Mouse (Mus musculus) heart, embryonic 11.5 days (tissue): ENCODE measurements around the gene Cers5. TPM values are rescaled to one million over a fixed set of nuclear protein-coding genes. Genes with fewer than 3 reads are reported as not detected.
A peak's percentile ranks its signal among the peaks of the same experiment; 100 is the strongest.

Source experiments
- ATAC-seq: fragments of 200-750 bp; cut with Nextera tagmentation; replicated peaks from 2 replicates; pipeline ENCODE4 v1.8.0; 2017; ENCODE audit warnings: moderate library complexity; ENCODE audit not compliant: insufficient number of reproducible peaks, low FRiP score, low TSS enrichment
- H3K27ac ChIP-seq: fragments of 300-500 bp; sonication (generic); 2 replicates; pipeline ENCODE4 v1.5.1; 2014; ENCODE audit warnings: mild to moderate bottlenecking, low read depth, low read length
- H3K27me3 ChIP-seq: fragments of 300-500 bp; sonication (generic); 2 replicates; pipeline ENCODE4 v1.6.1; 2014; ENCODE audit warnings: mild to moderate bottlenecking, low read length, mixed read lengths; ENCODE audit not compliant: control insufficient read depth, insufficient read depth
- H3K36me3 ChIP-seq: fragments of 300-500 bp; sonication (generic); 2 replicates; pipeline ENCODE4 v1.6.1; 2014; ENCODE audit warnings: mild to moderate bottlenecking, low read length, moderate library complexity, mixed read lengths; ENCODE audit not compliant: control insufficient read depth, insufficient read depth
- H3K4me1 ChIP-seq: fragments of 300-500 bp; sonication (generic); 2 replicates; pipeline ENCODE4 v1.6.1; 2014; ENCODE audit warnings: low read length; ENCODE audit not compliant: control insufficient read depth, insufficient read depth
- H3K4me2 ChIP-seq: fragments of 300-500 bp; sonication (generic); 2 replicates; pipeline ENCODE4 v1.6.1; 2014; ENCODE audit warnings: mild to moderate bottlenecking, moderate library complexity
- H3K4me3 ChIP-seq: fragments of 300-500 bp; sonication (generic); 2 replicates; pipeline ENCODE4 v1.5.1; 2014; ENCODE audit warnings: low read depth, low read length
- H3K9ac ChIP-seq: fragments of 300-500 bp; sonication (generic); 2 replicates; pipeline ENCODE4 v1.6.1; 2014; ENCODE audit warnings: mild to moderate bottlenecking, low read depth, low read length, moderate library complexity
- H3K9me3 ChIP-seq: fragments of 300-500 bp; sonication (generic); replicated peaks from 2 replicates; pipeline ENCODE4 v1.6.1; 2016; ENCODE audit warnings: low read length; ENCODE audit not compliant: control insufficient read depth
- WGBS: fragments of 180-500 bp; shearing (Covaris S2); extraction: QIAGEN DNeasy Blood & Tissue Kit; methylation state at CpG from one replicate; pipeline ENCODE4 v1.1.7; 2014; ENCODE audit not compliant: insufficient replicate concordance; 5-methylcytosine and 5-hydroxymethylcytosine counted together
- polyA plus RNA-seq: library from polyadenylated mRNA; unstranded; fragments of >200 nt; fragmentation: Nextera tagmentation; extraction: Ambion mirVana; gene quantifications from 2 replicates; pipeline ENCODE4 v1.2.1, GENCODE M21; 2014

Gene Cers5
- polyA plus RNA-seq, 1 experiment from 2014 or later = 56.1 TPM

DNA sequence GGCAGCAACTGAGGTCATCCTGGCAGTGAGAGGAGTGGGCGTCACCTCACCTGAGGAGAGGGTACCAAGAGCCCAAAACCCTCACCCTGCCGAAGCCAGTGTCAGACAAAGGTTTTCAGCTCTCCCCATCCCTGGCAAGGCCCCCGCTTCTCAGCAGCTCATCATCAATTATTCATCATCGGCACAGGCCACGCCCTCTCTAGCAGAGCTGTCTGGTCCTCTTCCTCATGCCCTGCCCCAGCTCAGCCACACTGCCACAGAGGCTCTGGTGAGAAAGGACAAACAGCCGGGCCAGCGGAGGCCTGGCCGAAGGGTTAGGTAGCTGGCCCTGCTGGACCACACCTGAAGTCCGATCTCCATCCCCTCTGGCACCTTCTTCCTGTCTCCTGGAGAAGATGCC, 80.7 kb downstream of the Cers5 start:
- 45% methylated on average over 9 of the region's 9 CpGs for WGBS
- Histone ChIP-seq H3K9ac (no peak overlapping the region), H3K27ac (no peak overlapping the region)

DNA sequence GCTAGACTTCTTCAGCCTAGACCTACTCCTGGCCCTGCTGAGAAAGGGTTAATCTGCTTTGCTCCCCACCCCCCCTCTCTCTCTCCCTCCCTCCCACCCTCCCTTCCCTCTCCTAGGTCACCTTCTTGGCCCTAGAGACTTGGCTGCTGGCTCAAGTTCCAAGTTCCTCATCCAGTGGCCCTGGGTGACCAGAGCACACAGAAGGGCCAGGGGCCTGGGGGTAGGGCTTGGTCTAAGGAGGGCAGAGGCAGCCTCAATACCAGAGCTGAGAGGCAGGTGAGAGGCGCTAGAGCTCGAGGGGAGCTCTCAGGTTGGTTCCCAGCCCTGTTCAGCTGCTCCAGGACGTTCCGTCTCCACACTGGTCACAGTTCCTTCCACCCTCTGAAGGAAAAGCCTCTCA, 81.8 kb downstream of the Cers5 start:
- WGBS = 18% methylated on average over 4 of the region's 4 CpGs
- H3K4me2 ChIP-seq = no peak overlapping the region
- no peak overlapping the region for H3K4me3 ChIP-seq
- H3K27me3 ChIP-seq = peaks cover 9% of the 10 kb centered on the region
- H3K9ac ChIP-seq = no peak overlapping the region
- H3K27ac ChIP-seq = no peak overlapping the region
- no peak for ATAC-seq
- H3K4me1 ChIP-seq = peaks cover 16% of the 10 kb centered on the region
- H3K9me3 ChIP-seq = no peaks in the 10 kb centered on the region
- no peaks in the 10 kb centered on the region for H3K36me3 ChIP-seq

More for the DNA sequence above, 80.7 kb downstream of the Cers5 start:
- peaks cover 16% of the 10 kb centered on the region for H3K4me1 ChIP-seq
- no peak overlapping the region for H3K4me3 ChIP-seq
- peaks cover 9% of the 10 kb centered on the region for H3K27me3 ChIP-seq
- H3K36me3 ChIP-seq = no peaks in the 10 kb centered on the region
- no peak overlapping the region for H3K4me2 ChIP-seq
- H3K9me3 ChIP-seq = no peaks in the 10 kb centered on the region
- ATAC-seq = no peak

DNA sequence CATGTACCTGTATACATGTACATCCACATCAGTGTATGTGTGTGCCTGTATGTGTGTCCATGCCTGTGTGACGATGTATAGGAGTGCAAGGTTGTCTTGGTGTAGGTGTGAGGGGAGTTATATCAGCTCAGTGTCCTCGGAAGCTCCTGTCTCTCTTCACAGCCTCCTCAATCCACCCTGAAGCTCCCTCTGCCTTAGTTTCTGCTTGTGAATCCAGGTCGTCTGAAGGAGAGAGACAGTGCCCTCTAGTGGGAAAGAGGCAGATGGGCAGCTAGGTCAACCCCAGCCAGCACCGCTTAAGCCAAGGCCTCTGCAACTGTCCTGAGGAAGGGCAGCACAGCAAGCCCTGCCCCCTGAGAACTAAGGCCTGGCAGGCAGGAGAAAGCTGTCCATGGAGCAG, 84.0 kb downstream of the Cers5 start:
- H3K27ac ChIP-seq = no peak overlapping the region
- H3K4me3 ChIP-seq = no peak overlapping the region
- H3K9me3 ChIP-seq = no peaks in the 10 kb centered on the region
- H3K9ac ChIP-seq = no peak overlapping the region
- H3K36me3 ChIP-seq = no peaks in the 10 kb centered on the region
- H3K27me3 ChIP-seq = peaks cover 9% of the 10 kb centered on the region
- 0 out of 2 replicates have a peak, but pooled peaks have one; percentile 7 for ATAC-seq
- no peak overlapping the region for H3K4me2 ChIP-seq
- peaks cover 6% of the 10 kb centered on the region for H3K4me1 ChIP-seq
- 0% methylated on average over 4 of the region's 4 CpGs for WGBS

Other genes starting within 250 kb of the Cers5 start
- 0.40 and 0.51 TPM in 2 replicates for gene Faim2, start 244.7 kb downstream of the Cers5 start, polyA plus RNA-seq
- not detected in 2 replicates for gene Aqp2, start 193.8 kb downstream of the Cers5 start, polyA plus RNA-seq
- 1.6 and 1.9 TPM in 2 replicates for gene Aqp5, start 182.1 kb downstream of the Cers5 start, polyA plus RNA-seq
- gene Aqp6, start 171.5 kb downstream of the Cers5 start, polyA plus RNA-seq = not detected in 2 replicates
- gene Racgap1, start 121.2 kb downstream of the Cers5 start, polyA plus RNA-seq = 91.8 and 126 TPM in 2 replicates
- gene Asic1, start 102.5 kb downstream of the Cers5 start, polyA plus RNA-seq = 1.8 and 2.1 TPM in 2 replicates
- gene Smarcd1, start 70.8 kb downstream of the Cers5 start, polyA plus RNA-seq = 24.8 and 26.6 TPM in 2 replicates
- not detected in 2 replicates for gene Gm17349, start 67.4 kb downstream of the Cers5 start, polyA plus RNA-seq
- 0.62 and 0.63 TPM in 2 replicates for gene Gpd1, start 55.4 kb downstream of the Cers5 start, polyA plus RNA-seq
- gene Cox14, start 47.3 kb downstream of the Cers5 start, polyA plus RNA-seq = 176 and 187 TPM in 2 replicates
- 24.1 and 27.8 TPM in 2 replicates for gene Lima1, start 102.6 kb upstream of the Cers5 start, polyA plus RNA-seq
- 0.01 and 0.04 TPM in 2 replicates for gene Fam186a, start 194.2 kb upstream of the Cers5 start, polyA plus RNA-seq
- 35.8 TPM in 2 replicates for gene Larp4, start 197.2 kb upstream of the Cers5 start, polyA plus RNA-seq